Mouse (Mus musculus) heart, adult 2 months (tissue): ENCODE measurements around the gene Gli2. TPM values are rescaled to one million over a fixed set of nuclear protein-coding genes. Genes with fewer than 3 reads are reported as not detected.

Experiments
- DNase-seq, 2 experiments: peaks; one replicate each; pipeline ENCODE4 v3.0.0; 2021
- H3K27ac ChIP-seq: fragments of 200-600 bp; 2 replicates; pipeline ENCODE4 v1.8.1; 2022
- H3K27me3 ChIP-seq: fragments of 200-500 bp; 2 replicates; pipeline ENCODE4 v1.6.1; 2012; ENCODE audit warnings: mild to moderate bottlenecking, low read length, inconsistent platforms, mixed read lengths; ENCODE audit not compliant: control insufficient read depth, insufficient read depth
- H3K36me3 ChIP-seq: fragments of 200-500 bp; 2 replicates; pipeline ENCODE4 v1.6.1; 2012; ENCODE audit warnings: low read length, inconsistent platforms; ENCODE audit not compliant: control insufficient read depth, insufficient read depth
- H3K4me1 ChIP-seq: fragments of 200-500 bp; 2 replicates; pipeline ENCODE4 v1.6.1; 2011; ENCODE audit warnings: low read length; ENCODE audit not compliant: control insufficient read depth, insufficient read depth
- H3K4me3 ChIP-seq: fragments of 200-600 bp; 2 replicates; pipeline ENCODE4 v1.8.1; 2022
- H3K79me2 ChIP-seq: fragments of 200-500 bp; replicated peaks from 2 replicates; pipeline ENCODE4 v1.6.1; 2012; ENCODE audit warnings: mild to moderate bottlenecking, inconsistent platforms, low read length, moderate library complexity, mixed read lengths; ENCODE audit not compliant: control insufficient read depth, insufficient read depth
- H3K9ac ChIP-seq: fragments of 200-500 bp; 2 replicates; pipeline ENCODE4 v1.6.1; 2012; ENCODE audit warnings: low read depth, mild to moderate bottlenecking, control low read depth, inconsistent platforms, low read length, mixed read lengths
- CTCF ChIP-seq: fragments of 200-600 bp; IDR thresholded peaks from 2 replicates; pipeline ENCODE4 v1.8.1; 2022; ENCODE audit warnings: antibody characterized with exemption, mild to moderate bottlenecking, moderate library complexity
- EP300 ChIP-seq: fragments of 200-500 bp; IDR thresholded peaks from 2 replicates; pipeline ENCODE4 v1.6.1; 2011; ENCODE audit warnings: low read depth, low read length, control low read depth; ENCODE audit not compliant: insufficient read depth
- POLR2A ChIP-seq: fragments of 200-500 bp; IDR thresholded peaks from 2 replicates; pipeline ENCODE4 v1.6.1; 2011; ENCODE audit warnings: mild to moderate bottlenecking, low read depth, low read length, control low read depth; ENCODE audit not compliant: insufficient read depth
- WGBS: fragments of 180-500 bp; shearing (Covaris S2); methylation state at CpG from one replicate; pipeline ENCODE4 v1.1.7; 2018; 5-methylcytosine and 5-hydroxymethylcytosine counted together
- intact Hi-C: fragments of 180-260 bp; cut with DNase I; formaldehyde crosslinking; loops from one replicate; pipeline ENCODE4 v1.15.1; 2025
- polyA plus RNA-seq: library from polyadenylated mRNA; depleted of rRNA; stranded (reverse); fragments of >200 nt; gene quantifications from 2 replicates; pipeline ENCODE4 v1.2.3, GENCODE M21; 2012
- total RNA-seq, 2 experiments: library from RNA; stranded (reverse); gene quantifications; 2 replicates each; pipeline ENCODE4 v1.2.3; 2021

Gene Gli2
- total and polyA plus RNA-seq, 3 experiments, result 1.0 to 2.6 (median 1.2) TPM

- H3K4me1 ChIP-seq, result peaks cover under 1% of the 10 kb centered on the region; the same call in 1 of the 2 replicates
- H3K9ac ChIP-seq, result no peak overlapping the region
- DNase-seq, result no peak
- H3K36me3 ChIP-seq, result no peaks in the 10 kb centered on the region
- TF ChIP-seq CTCF (no peak), EP300 (no peak), POLR2A (no peak)
- H3K79me2 ChIP-seq, result no peaks in the 10 kb centered on the region
- intact Hi-C loops, result no loop called here
- 81% methylated on average over 3 of the region's 3 CpGs for WGBS
- no peaks in the 10 kb centered on the region for H3K27me3 ChIP-seq
- no peak overlapping the region for H3K4me3 ChIP-seq
- no peak overlapping the region for H3K27ac ChIP-seq
Observed at GRCm38 (mm10) chr1:118911427-118911727, 142.0 kb downstream of the Gli2 start.

GRCm38 (mm10) chr1:118910693-118911426 is 142.6 kb downstream of the Gli2 start:
- H3K36me3 ChIP-seq, result no peaks in the 10 kb centered on the region
- no peaks in the 10 kb centered on the region for H3K79me2 ChIP-seq
- H3K9ac ChIP-seq, result no peak overlapping the region
- DNase-seq, result no peak
- H3K4me3 ChIP-seq, result no peak overlapping the region
- 65% methylated on average over 13 of the region's 13 CpGs for WGBS
- H3K27ac ChIP-seq, result no peak overlapping the region
- H3K4me1 ChIP-seq, result no peaks in the 10 kb centered on the region
- intact Hi-C loops, result no loop called here
- TF ChIP-seq CTCF (no peak), POLR2A (no peak), EP300 (no peak)
- no peaks in the 10 kb centered on the region for H3K27me3 ChIP-seq

GRCm38 (mm10) chr1:118909051-118909450 is 144.4 kb downstream of the Gli2 start:
- Histone ChIP-seq H3K79me2 (no peaks in the 10 kb centered on the region), H3K9ac (no peak overlapping the region), H3K36me3 (no peaks in the 10 kb centered on the region), H3K4me3 (no peak overlapping the region), H3K4me1 (no peaks in the 10 kb centered on the region), H3K27me3 (no peaks in the 10 kb centered on the region), H3K27ac (no peak overlapping the region)
- TF ChIP-seq CTCF (no peak), EP300 (no peak), POLR2A (no peak)
- intact Hi-C loops, result no loop called here
- no peak for DNase-seq
- 89% methylated on average over 3 of the region's 3 CpGs for WGBS

- H3K36me3 ChIP-seq, result no peaks in the 10 kb centered on the region
- WGBS, result 68% methylated on average over 9 of the region's 9 CpGs
- DNase-seq, result no peak
- no peaks in the 10 kb centered on the region for H3K27me3 ChIP-seq
- H3K79me2 ChIP-seq, result no peaks in the 10 kb centered on the region
- no peak overlapping the region for H3K4me3 ChIP-seq
- H3K4me1 ChIP-seq, result no peaks in the 10 kb centered on the region
- no peak for TF ChIP-seq POLR2A
- TF ChIP-seq CTCF, result no peak
- TF ChIP-seq EP300, result no peak
- intact Hi-C loops, result no loop called here
- H3K9ac ChIP-seq, result no peak overlapping the region
- no peak overlapping the region for H3K27ac ChIP-seq
Observed at GRCm38 (mm10) chr1:118907574-118907973, 145.8 kb downstream of the Gli2 start.

GRCm38 (mm10) chr1:118905319-118905718 is 148.1 kb downstream of the Gli2 start:
- no peaks in the 10 kb centered on the region for H3K36me3 ChIP-seq
- no peaks in the 10 kb centered on the region for H3K79me2 ChIP-seq
- 79% methylated on average over 5 of the region's 5 CpGs for WGBS
- TF ChIP-seq POLR2A (no peak), CTCF (no peak), EP300 (no peak)
- no peak overlapping the region for H3K9ac ChIP-seq
- no peak overlapping the region for H3K27ac ChIP-seq
- intact Hi-C loops, result no loop called here
- no peak overlapping the region for H3K4me3 ChIP-seq
- no peak for DNase-seq
- no peaks in the 10 kb centered on the region for H3K27me3 ChIP-seq
- no peaks in the 10 kb centered on the region; the same call in 1 of the 2 replicates for H3K4me1 ChIP-seq

- 39% methylated on average over 9 of the region's 9 CpGs for WGBS
- intact Hi-C loops, result no loop called here
- no peak overlapping the region for H3K4me3 ChIP-seq
- TF ChIP-seq CTCF, result no peak
- TF ChIP-seq EP300, result no peak
- TF ChIP-seq POLR2A, result no peak
- H3K9ac ChIP-seq, result no peak overlapping the region
- H3K27ac ChIP-seq, result no peak overlapping the region
- no peaks in the 10 kb centered on the region for H3K36me3 ChIP-seq
- no peak for DNase-seq
- no peaks in the 10 kb centered on the region for H3K79me2 ChIP-seq
- no peaks in the 10 kb centered on the region; the same call in 1 of the 2 replicates for H3K4me1 ChIP-seq
- H3K27me3 ChIP-seq, result no peaks in the 10 kb centered on the region
Observed at GRCm38 (mm10) chr1:118904909-118905308, 148.5 kb downstream of the Gli2 start.
